Mouse (Mus musculus) left cerebral cortex, adult 9 months (tissue): ENCODE results near the gene Cadm4.
"Not testable (repeated sequence)": the region's sequence is repeated elsewhere in the genome, so short reads cannot be mapped to it uniquely, and the experiment has no call there.

Experiments used
- DNase-seq, 2 experiments: peaks; one replicate each; pipeline ENCODE4 v3.0.0; 2022; ENCODE audit warnings: low spot score in 2 of 2

Gene Cadm4

DNA sequence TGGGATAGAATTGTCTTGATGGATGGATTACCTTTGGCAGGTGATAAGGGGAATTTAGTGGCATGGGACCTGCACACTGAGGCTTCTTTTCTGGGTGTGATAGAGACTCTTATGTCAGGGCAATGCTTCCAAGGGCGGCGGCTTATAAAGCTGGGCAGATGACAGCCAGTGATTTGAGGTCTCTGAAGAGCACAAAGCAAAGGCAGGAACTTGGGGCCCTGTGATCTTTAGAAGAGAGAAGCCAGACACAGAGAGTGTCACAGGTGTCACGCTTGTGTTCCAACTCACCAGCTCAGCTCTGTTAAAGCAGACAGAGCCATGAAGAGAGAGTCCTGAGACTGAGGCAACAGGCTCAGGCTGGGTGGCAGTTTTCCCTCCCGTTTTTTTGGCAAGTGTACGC is 13.9 kb upstream of the Cadm4 start:
- DNase-seq: no peak

DNA sequence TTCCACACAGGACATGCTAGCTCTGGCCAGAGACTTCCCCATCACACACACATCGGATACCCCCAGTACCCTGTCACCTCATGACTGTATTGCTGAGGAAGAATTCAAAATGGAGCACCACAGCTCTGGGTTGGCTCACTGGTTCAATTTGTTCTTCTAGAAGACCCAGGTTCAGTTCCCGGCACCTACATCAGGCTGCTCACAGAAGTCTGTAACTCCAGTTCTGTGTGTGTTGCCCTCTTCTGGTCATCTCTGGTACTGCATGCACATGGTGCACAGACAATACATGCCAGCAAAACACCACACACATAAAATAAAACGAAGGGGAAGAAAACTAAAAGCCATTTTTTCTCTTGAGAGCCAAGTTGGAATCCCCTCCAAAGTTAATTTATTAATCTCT is 12.7 kb upstream of the Cadm4 start:
- no peak for DNase-seq

GRCm38 (mm10) chr7:24470356-24470755 is 11.5 kb upstream of the Cadm4 start:
- DNase-seq: no peak

DNA sequence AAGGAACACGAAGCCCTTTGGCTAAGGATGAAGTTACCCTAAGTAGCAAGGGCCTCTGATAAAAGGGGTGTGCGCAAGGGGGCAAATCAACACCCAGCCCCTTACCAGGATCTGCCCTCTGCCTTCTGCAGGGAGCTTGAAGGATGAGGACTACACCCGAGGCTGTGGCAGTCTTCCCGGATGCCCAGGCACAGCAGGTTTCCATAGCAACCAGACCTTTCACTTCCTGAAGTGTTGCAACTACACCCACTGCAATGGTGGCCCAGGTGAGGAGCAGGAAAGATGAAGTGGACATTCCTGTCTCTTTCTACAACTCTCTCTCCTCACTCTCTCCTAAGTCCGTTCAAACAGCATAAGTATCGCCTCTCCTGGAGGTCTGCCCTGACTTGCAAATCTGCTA is 9.4 kb upstream of the Cadm4 start:
- DNase-seq: peak in 1 of 2 experiments; percentile 13

DNA sequence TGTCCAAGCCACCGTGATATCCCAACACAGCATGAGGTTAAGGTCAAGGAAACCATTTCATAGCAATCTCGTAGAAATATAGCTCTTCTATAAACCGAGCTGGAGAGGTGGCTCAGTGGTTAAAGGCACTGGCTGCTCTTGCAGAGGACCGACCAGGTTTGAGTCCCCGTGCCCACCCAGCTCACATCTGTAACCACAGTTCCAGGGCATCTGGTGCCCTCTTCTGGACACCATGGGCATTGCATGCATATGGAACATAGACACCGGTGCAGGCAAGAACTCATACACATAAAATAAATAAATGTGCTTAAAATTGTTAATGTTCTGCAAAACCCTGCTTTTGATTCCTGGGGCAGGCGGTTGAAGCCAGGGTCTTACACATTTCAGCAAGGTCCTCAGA is 8.9 kb upstream of the Cadm4 start:
- peak in 1 of 2 experiments; percentile 26 for DNase-seq

- peak in 1 of 2 experiments; percentile 74 for DNase-seq
These were observed 7.8 kb upstream of the Cadm4 start for GRCm38 (mm10) chr7:24473913-24474529.

DNA sequence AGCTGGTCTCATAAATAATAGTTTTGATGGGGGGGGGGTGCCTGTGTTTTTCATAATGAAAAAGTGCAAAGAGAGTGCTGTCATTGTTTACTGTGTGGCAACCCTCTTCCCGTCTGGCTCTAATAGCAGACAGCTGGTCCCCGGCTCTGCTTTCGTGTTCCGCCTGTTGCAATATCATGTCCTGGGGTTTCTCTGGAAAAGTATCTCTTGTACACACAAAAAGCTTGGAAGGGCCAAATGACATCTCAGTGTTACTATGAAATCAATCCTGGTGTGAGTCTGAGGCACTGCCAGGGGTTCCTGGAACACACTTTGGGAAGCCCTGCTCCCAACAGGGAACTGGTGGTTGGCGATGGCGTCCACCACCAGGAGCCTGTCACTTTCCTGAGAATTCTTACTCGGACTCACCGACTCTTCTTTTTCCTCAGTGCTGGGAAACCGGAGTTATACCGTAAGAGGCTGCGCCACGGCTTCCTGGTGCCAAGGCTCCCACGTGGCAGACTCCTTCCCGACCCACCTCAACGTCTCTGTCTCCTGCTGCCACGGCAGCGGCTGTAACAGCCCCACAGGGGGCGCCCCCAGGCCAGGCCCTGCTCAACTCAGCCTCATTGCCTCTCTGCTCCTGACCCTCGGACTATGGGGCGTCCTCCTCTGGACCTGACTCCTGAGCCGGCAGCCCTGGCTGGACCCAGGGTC is 6.9 kb upstream of the Cadm4 start:
- DNase-seq: peak in 1 of 2 experiments; percentile 31

DNA sequence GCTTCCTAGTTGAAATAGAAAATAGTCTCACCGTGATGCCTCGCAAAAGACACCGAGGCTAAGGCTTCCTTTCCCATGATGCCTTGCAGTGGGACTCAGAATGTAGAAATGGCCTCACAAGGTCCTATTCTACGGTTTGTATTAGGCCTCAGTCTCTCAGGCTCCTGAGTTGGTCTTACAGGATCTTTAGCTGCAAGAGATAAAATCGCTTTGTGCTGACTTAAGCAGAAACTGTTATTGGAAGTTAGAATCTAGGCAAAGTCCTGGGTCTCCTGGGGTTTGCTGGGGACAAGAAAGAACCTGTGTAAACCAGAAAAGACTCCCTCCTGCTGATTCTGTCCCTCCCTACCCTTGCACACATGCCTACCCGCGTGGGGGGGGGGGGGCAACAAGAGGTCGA is 5.5 kb upstream of the Cadm4 start:
- DNase-seq: no peak

DNA sequence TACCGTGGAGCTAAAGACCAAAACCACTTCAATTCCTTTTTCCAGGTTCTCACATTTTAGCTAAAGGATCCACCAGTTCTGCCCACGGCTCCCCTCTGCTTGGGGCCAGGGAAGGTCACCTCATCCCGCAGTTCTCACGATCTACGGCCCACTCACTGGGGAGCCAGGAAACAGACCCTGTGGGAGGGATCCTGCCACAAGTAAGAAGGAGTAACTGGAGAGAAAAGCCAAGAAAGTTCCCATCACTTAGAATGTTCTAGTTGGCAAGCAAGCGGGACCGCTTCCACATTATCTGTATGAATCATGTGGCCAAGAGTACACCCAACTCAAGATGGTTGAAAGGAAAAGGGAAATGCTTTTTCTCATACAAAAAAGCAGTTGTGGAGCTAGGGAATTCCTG is 5.0 kb upstream of the Cadm4 start:
- peak in 1 of 2 experiments; percentile 60 for DNase-seq

GRCm38 (mm10) chr7:24478911-24479310 is 2.9 kb upstream of the Cadm4 start:
- no peak for DNase-seq

DNA sequence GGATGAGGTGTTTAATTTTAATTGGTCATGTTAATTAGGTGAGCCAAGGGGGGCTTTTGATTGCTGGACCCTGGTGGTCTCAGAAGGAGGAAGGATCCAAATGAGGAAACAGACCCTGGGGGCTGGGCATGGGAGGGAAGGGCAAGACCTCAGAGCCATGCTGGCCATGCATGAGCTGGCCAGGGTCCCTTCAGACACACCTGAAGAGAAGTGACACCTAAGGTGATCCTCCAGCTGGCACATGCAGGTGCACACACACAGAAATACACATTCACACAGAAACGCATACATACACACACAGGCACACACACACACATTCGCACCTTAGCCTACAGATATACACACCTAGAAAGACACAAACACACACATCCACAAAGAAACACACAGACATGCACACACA is 2.1 kb upstream of the Cadm4 start:
- no peak for DNase-seq

GRCm38 (mm10) chr7:24480121-24480941 is 1.5 kb upstream of the Cadm4 start:
- peak in 1 of 2 experiments; percentile 56 for DNase-seq

GRCm38 (mm10) chr7:24480986-24481473 is 793 bp upstream of the Cadm4 start:
- DNase-seq: no peak

DNA sequence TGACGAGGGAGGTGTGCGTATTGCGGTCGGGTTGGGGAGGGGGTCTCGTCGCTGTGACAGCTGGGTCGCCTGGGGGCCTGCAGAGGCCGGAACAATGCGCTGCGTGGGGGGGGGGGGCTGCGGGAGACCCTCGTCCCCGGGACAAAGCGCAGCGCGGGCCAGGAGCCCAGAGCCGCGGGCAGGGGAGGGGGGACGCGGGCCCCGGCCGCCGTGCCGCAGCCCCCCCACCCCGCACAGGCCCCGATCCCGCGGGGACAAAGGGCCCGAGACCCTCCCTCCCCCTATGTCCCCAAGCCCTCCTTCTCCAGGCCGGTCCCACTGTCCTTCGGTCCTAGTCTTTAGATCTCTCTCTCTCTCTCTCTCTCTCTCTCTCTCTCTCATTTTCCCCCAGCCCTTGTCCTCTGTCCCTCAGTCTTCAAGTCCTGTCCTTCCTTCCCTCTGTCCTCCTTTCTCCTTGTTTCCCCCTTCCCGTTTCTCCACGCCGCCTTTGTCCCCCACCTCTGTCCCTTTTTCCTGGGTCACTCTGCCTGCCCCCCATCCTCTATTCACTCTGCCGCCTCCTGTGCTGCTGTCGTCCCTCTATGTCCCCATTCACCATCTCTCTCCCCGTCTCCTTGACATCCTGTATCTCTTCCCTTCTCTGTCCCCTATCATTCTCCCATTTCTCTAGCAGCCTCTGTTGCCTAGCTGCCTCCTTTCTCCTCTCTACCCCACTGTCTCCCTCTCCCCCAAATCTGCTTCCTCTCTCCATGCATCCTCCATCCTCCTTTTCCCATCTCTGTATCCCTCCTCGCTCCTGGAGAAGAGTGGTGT is 591 bp downstream of the Cadm4 start:
- peak in 1 of 2 experiments; percentile 14 for DNase-seq

DNA sequence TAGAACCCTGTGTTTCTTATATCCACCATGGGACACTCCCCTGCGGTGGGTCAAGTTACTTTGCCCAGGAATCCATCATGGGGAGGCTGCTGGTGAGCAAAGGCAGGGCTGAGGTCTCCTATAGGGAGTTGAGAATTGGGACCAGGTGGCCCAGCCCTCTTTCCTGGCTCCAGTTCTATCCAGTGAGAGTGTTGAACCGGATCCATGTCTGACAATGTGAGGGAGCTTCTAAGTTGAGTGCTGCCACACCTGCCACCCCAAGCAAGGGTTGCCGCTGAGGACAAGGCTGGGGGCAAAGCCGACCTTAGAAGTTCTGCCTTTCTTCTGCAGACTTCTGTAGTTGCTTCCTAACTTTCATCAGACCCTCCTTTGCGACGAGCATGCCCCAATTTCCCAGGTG is 1.5 kb downstream of the Cadm4 start:
- not testable (repeated sequence) for DNase-seq

GRCm38 (mm10) chr7:24485481-24485880 is 3.7 kb downstream of the Cadm4 start:
- peak in 1 of 2 experiments; percentile 38 for DNase-seq

DNA sequence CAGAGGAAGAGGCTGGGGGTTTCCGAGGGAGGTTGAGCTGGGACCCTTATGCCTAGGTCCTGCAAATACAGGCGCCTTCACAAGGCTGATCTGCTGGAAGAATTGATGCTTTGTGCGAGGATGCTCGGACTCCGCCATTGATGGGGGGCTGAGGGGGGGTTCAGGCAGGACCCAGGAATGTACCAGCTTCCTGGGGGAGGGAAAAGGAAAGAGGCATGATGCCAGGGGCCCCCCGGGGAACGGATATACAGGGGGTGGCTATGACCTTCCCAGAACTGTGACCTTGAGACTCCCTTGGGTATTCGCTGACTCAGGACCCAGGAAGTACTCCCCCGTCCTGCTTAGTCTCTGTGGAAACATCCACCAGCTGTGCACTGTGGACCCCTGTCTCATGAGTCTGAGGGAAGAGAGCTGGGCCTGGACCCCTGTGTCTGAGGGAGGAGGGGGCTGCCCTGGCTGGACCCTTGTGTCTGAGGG is 4.9 kb downstream of the Cadm4 start:
- DNase-seq: peak in 1 of 2 experiments; percentile 31

- DNase-seq: no peak
These were observed 5.6 kb downstream of the Cadm4 start for GRCm38 (mm10) chr7:24487403-24487802.

DNA sequence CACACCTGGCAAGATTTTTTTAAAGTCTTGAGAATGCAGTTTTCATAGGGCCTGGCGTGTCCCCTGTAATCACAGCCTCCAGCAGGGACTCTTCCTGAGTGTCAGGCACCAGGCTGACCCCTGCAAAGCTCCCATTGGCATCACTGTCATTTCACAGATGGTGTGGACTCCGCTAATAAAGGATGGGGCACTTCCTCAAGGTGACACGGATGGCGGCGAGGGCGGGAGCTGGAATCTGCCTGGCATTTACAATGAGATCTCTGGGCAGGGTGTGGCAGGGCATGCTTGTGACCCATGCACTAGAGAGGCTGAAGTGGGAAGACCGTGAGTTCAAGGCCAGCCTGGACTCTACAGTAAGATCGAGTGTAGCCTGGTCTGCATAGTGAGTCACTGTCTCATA is 6.5 kb downstream of the Cadm4 start:
- DNase-seq: no peak

DNA sequence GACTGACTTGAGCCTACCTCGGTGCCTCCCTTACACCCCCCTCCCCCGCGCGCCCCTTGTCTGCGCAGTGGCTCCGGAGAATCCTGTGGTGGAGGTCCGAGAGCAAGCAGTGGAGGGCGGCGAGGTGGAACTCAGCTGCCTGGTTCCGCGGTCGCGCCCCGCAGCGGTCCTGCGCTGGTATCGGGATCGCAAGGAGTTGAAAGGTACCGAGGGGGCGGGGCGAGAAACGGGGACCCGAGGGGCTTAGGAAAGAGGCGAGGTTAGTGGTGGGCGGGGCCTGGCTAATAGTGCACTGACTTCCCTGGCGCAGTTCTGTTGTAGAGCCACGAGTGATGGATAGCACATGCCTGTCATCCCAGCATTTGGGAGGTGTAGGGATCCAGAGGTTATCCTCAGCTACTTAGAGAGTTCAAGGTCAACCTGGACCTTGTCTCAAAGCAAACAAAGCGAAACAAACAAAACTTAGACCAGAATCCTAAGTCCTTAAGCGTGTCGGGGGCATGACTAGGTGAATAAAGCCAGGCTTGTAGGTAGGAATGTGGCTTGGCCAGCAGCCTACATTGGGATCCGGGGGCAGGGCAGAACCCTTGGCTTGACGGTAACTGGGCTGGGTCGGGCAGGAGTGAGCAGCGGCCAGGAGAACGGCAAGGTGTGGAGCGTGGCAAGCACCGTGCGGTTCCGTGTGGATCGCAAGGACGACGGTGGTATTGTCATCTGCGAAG is 18.2 kb downstream of the Cadm4 start:
- DNase-seq: no peak

GRCm38 (mm10) chr7:24500929-24501328 is 19.1 kb downstream of the Cadm4 start:
- no peak for DNase-seq
